Comparison of ENCODE assay signal across 9 mouse cellular contexts in the genomic region with DNA sequence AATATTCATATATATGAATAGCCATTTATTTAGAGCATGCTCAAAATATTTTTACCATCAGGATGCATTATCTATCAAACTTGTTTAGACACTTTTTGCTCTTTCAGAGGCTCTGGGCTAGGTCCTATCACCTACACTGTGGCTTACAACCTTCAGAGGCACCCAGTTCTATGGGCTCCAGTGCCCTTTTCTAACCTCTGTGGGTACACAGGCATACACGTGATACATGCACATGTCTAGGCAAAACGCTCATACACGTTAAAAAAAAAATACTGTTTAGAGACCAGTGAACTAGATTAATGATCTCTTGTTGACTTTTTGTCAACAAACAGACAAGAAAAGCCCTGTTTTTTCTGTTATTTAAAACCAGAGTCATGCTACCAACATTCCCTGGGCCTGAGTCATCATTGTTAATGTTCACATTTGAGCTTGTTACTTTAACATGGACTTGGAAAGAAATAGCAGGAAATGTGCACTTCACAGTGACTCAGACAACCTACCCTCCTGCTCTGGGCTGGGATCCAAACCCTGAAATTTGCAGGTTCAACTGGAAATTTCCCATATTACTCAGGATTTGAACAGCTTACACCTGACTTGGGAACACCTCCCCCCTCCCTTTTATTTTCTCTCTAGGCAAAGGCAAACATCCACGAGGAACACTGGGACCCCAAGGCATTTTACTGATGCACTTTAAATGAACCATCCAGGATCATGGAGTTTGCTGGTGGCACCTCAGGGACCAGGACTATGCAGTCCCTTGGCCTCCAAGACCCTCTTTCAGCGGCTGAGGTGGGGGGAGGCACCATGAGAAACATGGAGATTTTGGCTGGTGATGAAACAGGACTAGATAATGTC.
DNase-seq lines count a peak whose midpoint lies in the region; ATAC-seq and TF ChIP-seq lines count a peak whose summit lies in the region.
"Had no signal": no experiment of that assay in that cellular context is flagged by ENCODE, and none has a peak within 500 bp of the region (broad histone marks: within the 10 kb centered on the region; RNA-seq: fewer than 3 reads in every experiment).

No protein-coding gene starts in this region.

- peak; percentile 23 to 61 for DNase-seq in urinary bladder, adult 18-20 months (ENCODE audit: low spot score in 2 of 2)
- no peak for DNase-seq in urinary bladder, adult 2 months (ENCODE audit: low spot score)
- peak; percentile 96 for DNase-seq in fibroblast of lung, adult 2 months (ENCODE audit: low read depth)
- peak; percentile 74 for DNase-seq in limb, embryonic 14.5 days (ENCODE audit: low spot score)
- no peak for DNase-seq in forebrain, embryonic 14.5 days (ENCODE audit: low spot score)
- no peak for DNase-seq in retina, embryonic 14.5 days (ENCODE audit: low spot score)

- H3K4me1 ChIP-seq in limb, embryonic 14.5 days (ENCODE audit: control insufficient read depth, insufficient read depth, low read length): peaks cover 4% of the 10 kb centered on the region; the same call in 1 of the 2 replicates
- H3K4me1 ChIP-seq in forebrain, embryonic 14.5 days (ENCODE audit: control insufficient read depth, insufficient read depth, low read length): no peaks in the 10 kb centered on the region
- H3K4me1 ChIP-seq in midbrain, embryonic 15.5 days: no peaks in the 10 kb centered on the region

- TF ChIP-seq POLR2A in limb, embryonic 14.5 days (IDR thresholded peaks at IDR 0.05; ENCODE audit: borderline replicate concordance, extremely low read depth, insufficient read depth, insufficient read length): no peak

- no peaks in the 10 kb centered on the region for H3K36me3 ChIP-seq in limb, embryonic 14.5 days (ENCODE audit: control insufficient read depth, insufficient read depth, low read length)
- no peaks in the 10 kb centered on the region for H3K36me3 ChIP-seq in forebrain, embryonic 14.5 days (ENCODE audit: control insufficient read depth, insufficient read depth, low read length)
- H3K36me3 ChIP-seq in midbrain, embryonic 15.5 days (replicated peaks): no peaks in the 10 kb centered on the region
- H3K36me3 ChIP-seq: embryonic facial prominence, embryonic 13.5 days had no signal

- no peak overlapping the region for H3K4me2 ChIP-seq in limb, embryonic 14.5 days (replicated peaks; ENCODE audit: low read depth, low read length, severe bottlenecking)
- no peak overlapping the region for H3K4me2 ChIP-seq in forebrain, embryonic 14.5 days (ENCODE audit: low read length)
- H3K4me2 ChIP-seq in midbrain, embryonic 15.5 days: no peak overlapping the region
- H3K4me2 ChIP-seq: embryonic facial prominence, embryonic 13.5 days had no signal

- 50% methylated on average over 5 of the region's 5 CpGs for WGBS in limb, embryonic 14.5 days
- WGBS in forebrain, embryonic 14.5 days: 85% methylated on average over 5 of the region's 5 CpGs
- 89% methylated on average over 5 of the region's 5 CpGs for WGBS in midbrain, embryonic 15.5 days

- H3K27ac ChIP-seq in limb, embryonic 14.5 days (replicated peaks; ENCODE audit: low read depth, low read length): 0 out of 2 replicates have a peak overlapping the region, but pooled peaks have one; percentile 1
- no peak overlapping the region for H3K27ac ChIP-seq in forebrain, embryonic 14.5 days (ENCODE audit: low read depth, low read length)
- no peak overlapping the region for H3K27ac ChIP-seq in midbrain, embryonic 15.5 days
- H3K27ac ChIP-seq: embryonic facial prominence, embryonic 13.5 days; macrophage had no signal

- no peaks in the 10 kb centered on the region for H3K27me3 ChIP-seq in limb, embryonic 14.5 days (ENCODE audit: control insufficient read depth, insufficient read depth, low read length)
- H3K27me3 ChIP-seq in forebrain, embryonic 14.5 days (replicated peaks; ENCODE audit: control insufficient read depth, insufficient read depth, low read length): no peaks in the 10 kb centered on the region
- H3K27me3 ChIP-seq in midbrain, embryonic 15.5 days (replicated peaks): no peaks in the 10 kb centered on the region
- H3K27me3 ChIP-seq: embryonic facial prominence, embryonic 13.5 days had no signal

- no peak overlapping the region for H3K9ac ChIP-seq in limb, embryonic 14.5 days (ENCODE audit: low read depth, low read length, severe bottlenecking)
- no peak overlapping the region for H3K9ac ChIP-seq in forebrain, embryonic 14.5 days (ENCODE audit: low read length)
- no peak overlapping the region for H3K9ac ChIP-seq in midbrain, embryonic 15.5 days
- H3K9ac ChIP-seq: embryonic facial prominence, embryonic 13.5 days had no signal

- no peaks in the 10 kb centered on the region for H3K9me3 ChIP-seq in limb, embryonic 14.5 days (ENCODE audit: control insufficient read depth, low read length)
- H3K9me3 ChIP-seq in forebrain, embryonic 14.5 days (replicated peaks; ENCODE audit: control insufficient read depth, low read length): no peaks in the 10 kb centered on the region
- H3K9me3 ChIP-seq in midbrain, embryonic 15.5 days: no peaks in the 10 kb centered on the region
- H3K9me3 ChIP-seq: embryonic facial prominence, embryonic 13.5 days had no signal

- H3K4me3 ChIP-seq in limb, embryonic 14.5 days (replicated peaks; ENCODE audit: low read length): no peak overlapping the region
- H3K4me3 ChIP-seq in forebrain, embryonic 14.5 days (ENCODE audit: low read depth, low read length): no peak overlapping the region
- no peak overlapping the region for H3K4me3 ChIP-seq in midbrain, embryonic 15.5 days
- H3K4me3 ChIP-seq: embryonic facial prominence, embryonic 13.5 days had no signal

- peak; percentile 58; the same call in 1 of the 2 replicates for ATAC-seq in limb, embryonic 14.5 days (ENCODE audit: low FRiP score, low read depth)
- no peak for ATAC-seq in forebrain, embryonic 14.5 days
- no peak for ATAC-seq in midbrain, embryonic 15.5 days (replicated peaks)

Comparison
In these comparisons a context has a peak if more than half of its experiments do, and no peak if none do; other contexts are left out.
1. DNase-seq: peak in urinary bladder, adult 18-20 months (2 of 2), fibroblast of lung, adult 2 months (single experiment) and limb, embryonic 14.5 days (single experiment); none in urinary bladder, adult 2 months (single experiment), forebrain, embryonic 14.5 days (single experiment) and retina, embryonic 14.5 days (single experiment).